Mouse (Mus musculus) thymus, adult 2 months (tissue): Measurements from ENCODE around the gene Duoxa1. TPM values are rescaled to one million over a fixed set of nuclear protein-coding genes. Genes with fewer than 3 reads are reported as not detected.

ENCODE experiments used
- DNase-seq: peaks from one replicate; pipeline ENCODE4 v3.0.0; 2021
- H3K27ac ChIP-seq: fragments of 200-500 bp; 2 replicates; pipeline ENCODE4 v1.5.1; 2012; ENCODE audit warnings: low read length, control low read depth; ENCODE audit not compliant: control insufficient read depth, insufficient read depth
- H3K27me3 ChIP-seq: fragments of 200-500 bp; 2 replicates; pipeline ENCODE4 v1.6.1; 2012; ENCODE audit warnings: mild to moderate bottlenecking, low read length, moderate library complexity, mixed read lengths; ENCODE audit not compliant: control insufficient read depth, insufficient read depth
- H3K36me3 ChIP-seq: fragments of 200-500 bp; 2 replicates; pipeline ENCODE4 v1.6.1; 2012; ENCODE audit warnings: mild to moderate bottlenecking, low read length, moderate library complexity; ENCODE audit not compliant: control insufficient read depth, insufficient read depth
- H3K4me1 ChIP-seq: fragments of 200-500 bp; replicated peaks from 2 replicates; pipeline ENCODE4 v1.6.1; 2012; ENCODE audit warnings: low read length; ENCODE audit not compliant: control insufficient read depth, insufficient read depth
- H3K4me3 ChIP-seq: fragments of 200-500 bp; 2 replicates; pipeline ENCODE4 v1.5.1; 2012; ENCODE audit warnings: mild to moderate bottlenecking, low read length, control low read depth, moderate library complexity; ENCODE audit not compliant: control insufficient read depth, insufficient read depth
- CTCF ChIP-seq: fragments of 200-500 bp; IDR thresholded peaks from 2 replicates; pipeline ENCODE4 v1.5.1; 2012; ENCODE audit warnings: mild to moderate bottlenecking, control low read depth, low read length, moderate library complexity, borderline replicate concordance; ENCODE audit not compliant: control insufficient read depth, poor library complexity, insufficient read depth; ENCODE audit errors: extremely low read depth
- POLR2A ChIP-seq: fragments of 200-500 bp; IDR thresholded peaks from 2 replicates; pipeline ENCODE4 v1.6.1; 2012; ENCODE audit warnings: mild to moderate bottlenecking, low read length, control low read depth, moderate library complexity; ENCODE audit not compliant: control insufficient read depth, poor library complexity, insufficient read depth; ENCODE audit errors: extremely low read depth
- WGBS: fragments of 180-500 bp; shearing (Covaris S2); methylation state at CpG from one replicate; pipeline ENCODE4 v1.1.7; 2018; 5-methylcytosine and 5-hydroxymethylcytosine counted together
- polyA plus RNA-seq: library from polyadenylated mRNA; depleted of rRNA; stranded (reverse); fragments of >200 nt; gene quantifications from 2 replicates; pipeline ENCODE4 v1.2.3, GENCODE M21; 2012

Gene Duoxa1
- polyA plus RNA-seq, 1 experiment, result 5.3 TPM

- WGBS, result 89% methylated on average over 7 of the region's 7 CpGs
- no peak for DNase-seq
- peaks cover 8% of the 10 kb centered on the region for H3K4me1 ChIP-seq
- TF ChIP-seq POLR2A (no peak), CTCF (no peak)
- H3K36me3 ChIP-seq, result no peaks in the 10 kb centered on the region
- H3K27ac ChIP-seq, result no peak within 1 kb of the TSS
- no peak within 1 kb of the TSS for H3K4me3 ChIP-seq
- H3K27me3 ChIP-seq, result peaks cover 10% of the 10 kb centered on the region
Observed at GRCm38 (mm10) chr2:122315372-122315771, 1.8 kb upstream of the Duoxa1 start, which contains the start of gene Duox1. Gene Duox1, plus strand, starts transcription at chr2:122315672.

GRCm38 (mm10) chr2:122312722-122313417 lies 660 bp downstream of the Duoxa1 start:
- H3K4me3 ChIP-seq, result no peak overlapping the region

GRCm38 (mm10) chr2:122311561-122311960 lies 2.0 kb downstream of the Duoxa1 start:
- no peak overlapping the region for H3K4me3 ChIP-seq
- WGBS, result 88% methylated on average over 2 of the region's 2 CpGs
- no peak overlapping the region for H3K27ac ChIP-seq
- no peak for TF ChIP-seq CTCF
- TF ChIP-seq POLR2A, result no peak
- DNase-seq, result no peak
- no peaks in the 10 kb centered on the region for H3K36me3 ChIP-seq
- peaks cover 10% of the 10 kb centered on the region for H3K27me3 ChIP-seq
- peaks cover 15% of the 10 kb centered on the region for H3K4me1 ChIP-seq

More at GRCm38 (mm10) chr2:122312722-122313417, 660 bp downstream of the Duoxa1 start:
- TF ChIP-seq CTCF (peak; percentile 55; the same call in 1 of the 2 replicates), POLR2A (no peak)
- peaks cover 10% of the 10 kb centered on the region for H3K27me3 ChIP-seq
- H3K4me1 ChIP-seq, result peaks cover 8% of the 10 kb centered on the region
- WGBS, result 8% methylated on average over 27 of the region's 27 CpGs
- no peak overlapping the region for H3K27ac ChIP-seq
- H3K36me3 ChIP-seq, result no peaks in the 10 kb centered on the region
- peak; percentile 75 for DNase-seq

- H3K36me3 ChIP-seq, result no peaks in the 10 kb centered on the region
- 36% methylated on average over 3 of the region's 3 CpGs for WGBS
- no peak for DNase-seq
- no peak overlapping the region for H3K4me3 ChIP-seq
- peaks cover 26% of the 10 kb centered on the region for H3K4me1 ChIP-seq
- no peak overlapping the region for H3K27ac ChIP-seq
- peaks cover 10% of the 10 kb centered on the region for H3K27me3 ChIP-seq
- no peak for TF ChIP-seq CTCF
- TF ChIP-seq POLR2A, result no peak
Observed at GRCm38 (mm10) chr2:122309647-122310046, 3.9 kb downstream of the Duoxa1 start.

GRCm38 (mm10) chr2:122306184-122306583 lies 7.3 kb downstream of the Duoxa1 start:
- peaks cover 26% of the 10 kb centered on the region for H3K4me1 ChIP-seq
- no peak overlapping the region for H3K4me3 ChIP-seq
- no peaks in the 10 kb centered on the region for H3K36me3 ChIP-seq
- WGBS, result under 1% methylated on average over 4 of the region's 4 CpGs
- H3K27me3 ChIP-seq, result peaks cover 7% of the 10 kb centered on the region; the same call in 1 of the 2 replicates
- H3K27ac ChIP-seq, result no peak overlapping the region
- TF ChIP-seq POLR2A (no peak), CTCF (no peak)
- no peak for DNase-seq

GRCm38 (mm10) chr2:122305097-122305892 lies 8.2 kb downstream of the Duoxa1 start:
- no peak for DNase-seq
- H3K27ac ChIP-seq, result no peak overlapping the region
- H3K27me3 ChIP-seq, result peaks cover 12% of the 10 kb centered on the region; the same call in 1 of the 2 replicates
- 91% methylated on average over 16 of the region's 16 CpGs for WGBS
- no peaks in the 10 kb centered on the region for H3K36me3 ChIP-seq
- H3K4me3 ChIP-seq, result no peak overlapping the region
- H3K4me1 ChIP-seq, result peaks cover 30% of the 10 kb centered on the region
- TF ChIP-seq CTCF, result no peak
- no peak for TF ChIP-seq POLR2A
